Mouse (Mus musculus) testis, adult 2 months (tissue): ENCODE data around the gene Fabp1. TPM values are rescaled to one million over a fixed set of nuclear protein-coding genes. Genes with fewer than 3 reads are reported as not detected.

Experiments
- H3K27ac ChIP-seq: fragments of 200-500 bp; 2 replicates; pipeline ENCODE4 v1.5.1; 2012; ENCODE audit warnings: low read depth, low read length; ENCODE audit not compliant: control insufficient read depth, insufficient read depth
- H3K27me3 ChIP-seq: fragments of 200-500 bp; 2 replicates; pipeline ENCODE4 v1.6.1; 2012; ENCODE audit warnings: mild to moderate bottlenecking, low read length, moderate library complexity; ENCODE audit not compliant: control insufficient read depth, insufficient read depth
- H3K36me3 ChIP-seq: fragments of 200-500 bp; 2 replicates; pipeline ENCODE4 v1.6.1; 2012; ENCODE audit warnings: mild to moderate bottlenecking, low read length; ENCODE audit not compliant: control insufficient read depth, insufficient read depth
- H3K4me1 ChIP-seq: fragments of 200-500 bp; 2 replicates; pipeline ENCODE4 v1.6.1; 2012; ENCODE audit warnings: low read length; ENCODE audit not compliant: control insufficient read depth, insufficient read depth
- H3K4me3 ChIP-seq: fragments of 200-500 bp; 2 replicates; pipeline ENCODE4 v1.5.1; 2012; ENCODE audit warnings: low read depth, mild to moderate bottlenecking, low read length, moderate library complexity, mixed read lengths; ENCODE audit not compliant: control insufficient read depth
- CTCF ChIP-seq: fragments of 200-500 bp; IDR thresholded peaks from 2 replicates; pipeline ENCODE4 v1.5.1; 2012; ENCODE audit warnings: low read depth, mild to moderate bottlenecking, inconsistent platforms, low read length, moderate library complexity; ENCODE audit not compliant: control insufficient read depth, insufficient read depth, insufficient replicate concordance
- POLR2A ChIP-seq: fragments of 200-500 bp; IDR thresholded peaks from 2 replicates; pipeline ENCODE4 v1.6.1; 2012; ENCODE audit warnings: low read depth, mild to moderate bottlenecking, inconsistent platforms, low read length, moderate library complexity; ENCODE audit not compliant: control insufficient read depth
- polyA plus RNA-seq: library from polyadenylated mRNA; depleted of rRNA; stranded (reverse); fragments of >200 nt; gene quantifications from 2 replicates; pipeline ENCODE4 v1.2.3, GENCODE M21; 2012; rRNA removed

Fabp1 gene
- polyA plus RNA-seq, 1 experiment: 0.56 TPM

GRCm38 (mm10) chr6:71239069-71239750 is 39.6 kb downstream of the Fabp1 start:
- Histone ChIP-seq H3K27me3 (no peaks in the 10 kb centered on the region), H3K27ac (no peak overlapping the region), H3K36me3 (no peaks in the 10 kb centered on the region), H3K4me1 (peaks cover 4% of the 10 kb centered on the region; the same call in 1 of the 2 replicates), H3K4me3 (no peak overlapping the region)
- TF ChIP-seq POLR2A (no peak), CTCF (no peak)

- Histone ChIP-seq H3K4me3 (no peak overlapping the region), H3K27ac (no peak overlapping the region), H3K27me3 (no peaks in the 10 kb centered on the region), H3K4me1 (peaks cover 4% of the 10 kb centered on the region; the same call in 1 of the 2 replicates), H3K36me3 (no peaks in the 10 kb centered on the region)
- no peak for TF ChIP-seq CTCF
- TF ChIP-seq POLR2A: no peak
Measured at GRCm38 (mm10) chr6:71240831-71241230, 41.2 kb downstream of the Fabp1 start.

- TF ChIP-seq CTCF (no peak), POLR2A (no peak)
- Histone ChIP-seq H3K36me3 (no peaks in the 10 kb centered on the region), H3K4me1 (peaks cover 4% of the 10 kb centered on the region; the same call in 1 of the 2 replicates), H3K27me3 (no peaks in the 10 kb centered on the region), H3K27ac (no peak overlapping the region), H3K4me3 (no peak overlapping the region)
Measured at GRCm38 (mm10) chr6:71242811-71243210, 43.2 kb downstream of the Fabp1 start.

- Histone ChIP-seq H3K27ac (no peak overlapping the region), H3K4me3 (no peak overlapping the region), H3K4me1 (peaks cover 4% of the 10 kb centered on the region; the same call in 1 of the 2 replicates), H3K36me3 (no peaks in the 10 kb centered on the region), H3K27me3 (no peaks in the 10 kb centered on the region)
- TF ChIP-seq POLR2A (no peak), CTCF (no peak)
Measured at GRCm38 (mm10) chr6:71243258-71243657, 43.6 kb downstream of the Fabp1 start.

- H3K4me1 ChIP-seq: no peaks in the 10 kb centered on the region
- H3K36me3 ChIP-seq: no peaks in the 10 kb centered on the region
- no peak for TF ChIP-seq CTCF
- TF ChIP-seq POLR2A: no peak
- H3K27ac ChIP-seq: no peak overlapping the region
- H3K4me3 ChIP-seq: no peak overlapping the region
- no peaks in the 10 kb centered on the region for H3K27me3 ChIP-seq
Measured at GRCm38 (mm10) chr6:71248420-71248819, 48.8 kb downstream of the Fabp1 start.

GRCm38 (mm10) chr6:71249615-71250014 is 50.0 kb downstream of the Fabp1 start:
- no peaks in the 10 kb centered on the region for H3K4me1 ChIP-seq
- no peak overlapping the region for H3K27ac ChIP-seq
- no peak overlapping the region for H3K4me3 ChIP-seq
- TF ChIP-seq CTCF (no peak), POLR2A (no peak)
- no peaks in the 10 kb centered on the region for H3K27me3 ChIP-seq
- no peaks in the 10 kb centered on the region for H3K36me3 ChIP-seq

GRCm38 (mm10) chr6:71250951-71251350 is 51.3 kb downstream of the Fabp1 start:
- Histone ChIP-seq H3K4me3 (no peak overlapping the region), H3K27me3 (no peaks in the 10 kb centered on the region), H3K4me1 (no peaks in the 10 kb centered on the region), H3K36me3 (no peaks in the 10 kb centered on the region), H3K27ac (no peak overlapping the region)
- TF ChIP-seq POLR2A: no peak
- no peak for TF ChIP-seq CTCF

- Histone ChIP-seq H3K4me1 (no peaks in the 10 kb centered on the region), H3K36me3 (no peaks in the 10 kb centered on the region), H3K27me3 (no peaks in the 10 kb centered on the region), H3K4me3 (no peak overlapping the region), H3K27ac (no peak overlapping the region)
- TF ChIP-seq POLR2A (no peak), CTCF (no peak)
Measured at GRCm38 (mm10) chr6:71254456-71254855, 54.8 kb downstream of the Fabp1 start.

Other genes with a start within 250 kb of the Fabp1 start
- gene Foxi3, start 243.3 kb upstream of the Fabp1 start, polyA plus RNA-seq: 0.54 and 0.72 TPM in 2 replicates
- 3.2 and 4.0 TPM in 2 replicates for gene Thnsl2, start 55.4 kb upstream of the Fabp1 start, polyA plus RNA-seq
- gene Krcc1, start 71.8 kb downstream of the Fabp1 start, polyA plus RNA-seq: 20.5 and 24.4 TPM in 2 replicates
- gene Smyd1, start 122.4 kb downstream of the Fabp1 start, polyA plus RNA-seq: 4.9 and 5.4 TPM in 2 replicates
- gene Cd8b1, start 123.0 kb downstream of the Fabp1 start, polyA plus RNA-seq: 2.0 TPM in 2 replicates
- 0.02 TPM in 1 of 2 replicates, not detected in the other for gene Cd8a, start 173.6 kb downstream of the Fabp1 start, polyA plus RNA-seq
- gene Rmnd5a, start 240.8 kb downstream of the Fabp1 start, polyA plus RNA-seq: 8.9 and 11.0 TPM in 2 replicates